9 mouse cellular contexts compared by ENCODE assay signal in the genomic region with DNA sequence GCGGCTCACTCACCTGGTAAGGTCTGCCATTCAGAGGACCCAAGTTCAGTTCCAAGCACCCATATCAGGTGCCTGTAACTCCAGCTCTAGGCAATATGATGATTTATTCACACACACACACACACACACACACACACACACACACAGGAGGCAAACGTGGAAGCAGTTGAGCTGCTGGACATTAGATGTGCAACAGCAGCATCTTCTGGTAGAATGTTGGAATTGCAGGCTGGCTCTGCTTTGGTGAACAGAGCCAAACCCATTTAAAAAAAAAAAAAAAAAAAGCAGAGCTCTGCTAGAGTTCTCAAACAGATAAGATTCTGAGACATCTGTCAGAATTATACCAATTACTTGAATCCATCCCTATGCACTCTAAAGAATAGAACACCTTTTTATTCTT. TPM values are rescaled to one million over a fixed set of nuclear protein-coding genes. Genes with fewer than 3 reads are reported as not detected.
DNase-seq lines count a peak whose midpoint lies in the region; ATAC-seq and TF ChIP-seq lines count a peak whose summit lies in the region.
"Had no signal": no experiment of that assay in that cellular context is flagged by ENCODE, and none has a peak within 500 bp of the region (broad histone marks: within the 10 kb centered on the region; RNA-seq: fewer than 3 reads in every experiment).

No protein-coding gene starts in this region.

- no peak for TF ChIP-seq POLR2A in small intestine, adult 2 months (IDR thresholded peaks at IDR 0.05; ENCODE audit: low read depth, low read length)

- peak; percentile 54; the same call in 1 of the 2 replicates for TF ChIP-seq CTCF in small intestine, adult 2 months (IDR thresholded peaks at IDR 0.05; ENCODE audit: extremely low read depth, insufficient read length, insufficient replicate concordance, low read depth, low read length)

- peaks cover 18% of the 10 kb centered on the region for H3K27me3 ChIP-seq in heart, embryonic 12.5 days (replicated peaks)
- H3K27me3 ChIP-seq in heart, embryonic 10.5 days (ENCODE audit: insufficient read depth, poor library complexity, severe bottlenecking): 0 out of 2 replicates have a peak, but pooled peaks cover 14% of the 10 kb centered on the region
- H3K27me3 ChIP-seq in small intestine, adult 2 months (ENCODE audit: control insufficient read depth, insufficient read depth, low read length): no peaks in the 10 kb centered on the region
- H3K27me3 ChIP-seq: stomach, embryonic 15.5 days had no signal

- H3K9me3 ChIP-seq in heart, embryonic 12.5 days (replicated peaks): no peaks in the 10 kb centered on the region
- H3K9me3 ChIP-seq in heart, embryonic 10.5 days: no peaks in the 10 kb centered on the region
- H3K9me3 ChIP-seq: stomach, embryonic 15.5 days had no signal

- H3K9ac ChIP-seq in heart, embryonic 12.5 days: no peak overlapping the region
- H3K9ac ChIP-seq: stomach, embryonic 15.5 days had no signal

- 47% methylated on average over 2 of the region's 2 CpGs for WGBS in heart, embryonic 12.5 days
- WGBS in heart, embryonic 10.5 days: 44% methylated on average over 2 of the region's 2 CpGs
- WGBS in small intestine, adult 2 months: 43% methylated on average over 2 of the region's 2 CpGs

- H3K27ac ChIP-seq in heart, embryonic 12.5 days (ENCODE audit: poor library complexity, severe bottlenecking): no peak overlapping the region
- no peak overlapping the region for H3K27ac ChIP-seq in heart, embryonic 10.5 days
- no peak overlapping the region for H3K27ac ChIP-seq in small intestine, adult 2 months (ENCODE audit: insufficient read depth, low read depth, low read length)
- H3K27ac ChIP-seq: stomach, embryonic 15.5 days had no signal

- H3K36me3 ChIP-seq in heart, embryonic 12.5 days: no peaks in the 10 kb centered on the region
- H3K36me3 ChIP-seq in heart, embryonic 10.5 days: no peaks in the 10 kb centered on the region
- H3K36me3 ChIP-seq in small intestine, adult 2 months (ENCODE audit: control insufficient read depth, insufficient read depth, low read length): no peaks in the 10 kb centered on the region
- H3K36me3 ChIP-seq: stomach, embryonic 15.5 days had no signal

- peak; percentile 94 for DNase-seq in heart, adult 11 months
- DNase-seq in adipocyte (ENCODE audit: low spot score): peak; percentile 94
- peak; percentile 81 for DNase-seq in embryo, embryonic 11.5 days (ENCODE audit: low read depth, low spot score)
- peak; percentile 89 for DNase-seq in heart, embryonic 10.5 days (ENCODE audit: low spot score)
- DNase-seq in layer of hippocampus, postnatal 25 days (ENCODE audit: extremely low spot score in 1 of 2, low spot score in 1 of 2): peak; percentile 51 to 83
- DNase-seq in lung, postnatal 4 days: peak; percentile 73 to 87

- H3K4me2 ChIP-seq in heart, embryonic 12.5 days: no peak overlapping the region
- H3K4me2 ChIP-seq: stomach, embryonic 15.5 days had no signal

- no peak overlapping the region for H3K4me3 ChIP-seq in heart, embryonic 12.5 days
- H3K4me3 ChIP-seq in heart, embryonic 10.5 days: no peak overlapping the region
- H3K4me3 ChIP-seq in small intestine, adult 2 months (ENCODE audit: low read depth, low read length): no peak overlapping the region
- H3K4me3 ChIP-seq: stomach, embryonic 15.5 days had no signal

- no peak for ATAC-seq in heart, embryonic 12.5 days (ENCODE audit: insufficient number of reproducible peaks, low FRiP score)

- H3K4me1 ChIP-seq in heart, embryonic 12.5 days (replicated peaks): peaks cover 23% of the 10 kb centered on the region
- peaks cover 33% of the 10 kb centered on the region for H3K4me1 ChIP-seq in heart, embryonic 10.5 days
- peaks cover 28% of the 10 kb centered on the region for H3K4me1 ChIP-seq in small intestine, adult 2 months (ENCODE audit: control insufficient read depth, insufficient read depth, insufficient read length, low read length)

RNA-seq across cellular contexts. Expression of gene Cela1, which starts 4.7 kb away (rescaled TPM):
- polyA plus RNA-seq in heart, embryonic 12.5 days (2016; fragmentation: Nextera tagmentation; extraction: Ambion mirVana): 1.4 and 1.6 TPM in 2 replicates
- polyA plus RNA-seq in heart, embryonic 10.5 days (2016; fragmentation: Nextera tagmentation; extraction: Ambion mirVana): 1.5 and 2.4 TPM in 2 replicates
- 1 to 10 TPM; 1.6 to 1.8 TPM for total RNA-seq in layer of hippocampus, postnatal 25 days (2021)
- 55.9 and 26,246 TPM in 2 replicates for polyA plus RNA-seq in small intestine, adult 2 months (2012; rRNA removed)

RNA-seq across cellular contexts. Expression of gene Bin2, which starts 13.7 kb away (rescaled TPM):
- polyA plus RNA-seq in heart, embryonic 12.5 days (2016; fragmentation: Nextera tagmentation; extraction: Ambion mirVana): 3.7 and 6.3 TPM in 2 replicates
- polyA plus RNA-seq in heart, embryonic 10.5 days (2016; fragmentation: Nextera tagmentation; extraction: Ambion mirVana): 4.3 and 10.3 TPM in 2 replicates
- total RNA-seq in layer of hippocampus, postnatal 25 days (2021): 1 to 10 TPM; 5.7 to 6.0 TPM
- 6.6 and 13.0 TPM in 2 replicates for polyA plus RNA-seq in small intestine, adult 2 months (2012; rRNA removed)

RNA-seq across cellular contexts. Expression of gene Galnt6, which starts 46.1 kb away (rescaled TPM):
- polyA plus RNA-seq in heart, embryonic 12.5 days (2016; fragmentation: Nextera tagmentation; extraction: Ambion mirVana): 0.14 and 0.39 TPM in 2 replicates
- 0.18 and 0.20 TPM in 2 replicates for polyA plus RNA-seq in heart, embryonic 10.5 days (2016; fragmentation: Nextera tagmentation; extraction: Ambion mirVana)
- 1 to 10 TPM; 5.7 to 6.5 TPM for total RNA-seq in layer of hippocampus, postnatal 25 days (2021)
- 35.2 and 73.0 TPM in 2 replicates for polyA plus RNA-seq in small intestine, adult 2 months (2012; rRNA removed)

RNA-seq across cellular contexts. Expression of gene Smagp, which starts 46.3 kb away (rescaled TPM):
- 15.0 and 18.0 TPM in 2 replicates for polyA plus RNA-seq in heart, embryonic 12.5 days (2016; fragmentation: Nextera tagmentation; extraction: Ambion mirVana)
- polyA plus RNA-seq in heart, embryonic 10.5 days (2016; fragmentation: Nextera tagmentation; extraction: Ambion mirVana): 16.2 and 16.9 TPM in 2 replicates
- 1 to 10 TPM in 1 of 2 experiments, under 1 TPM in 1; 0.98 to 1.8 TPM for total RNA-seq in layer of hippocampus, postnatal 25 days (2021)
- 154 and 384 TPM in 2 replicates for polyA plus RNA-seq in small intestine, adult 2 months (2012; rRNA removed)

Comparison
In these comparisons a context has a peak if more than half of its experiments do, and no peak if none do; other contexts are left out.
1. RNA of gene Cela1, which starts 4.7 kb away (polyA plus RNA-seq): 55.9 to 26,246 TPM in small intestine, adult 2 months; 1.5 to 2.4 TPM in heart, embryonic 10.5 days and 1.4 to 1.6 TPM in heart, embryonic 12.5 days; every median in the first group is over 10 times any median in the second.
2. RNA of gene Galnt6, which starts 46.1 kb away (polyA plus RNA-seq): 35.2 to 73.0 TPM in small intestine, adult 2 months; 0.18 to 0.20 TPM in heart, embryonic 10.5 days and 0.14 to 0.39 TPM in heart, embryonic 12.5 days; every median in the first group is over 10 times any median in the second.
3. Peak in every context shown above with its lines, with median percentiles within 50 percentile points of each other: DNase-seq.